Mouse (Mus musculus) midbrain, postnatal 0 days (tissue): ENCODE measurements around the gene Marf1. TPM values are rescaled to one million over a fixed set of nuclear protein-coding genes. Genes with fewer than 3 reads are reported as not detected.

Experiments used
- ATAC-seq: fragments of 200-750 bp; cut with Nextera tagmentation; 2 replicates; pipeline ENCODE4 v1.8.0; 2017; ENCODE audit warnings: moderate number of reproducible peaks, mild to moderate bottlenecking, moderate TSS enrichment, moderate library complexity; ENCODE audit not compliant: low FRiP score
- DNase-seq: peaks from one replicate; pipeline ENCODE4 v3.0.0-alpha.2; 2015; ENCODE audit warnings: low spot score
- H3K27ac ChIP-seq: fragments of 300-500 bp; sonication (generic); 2 replicates; pipeline ENCODE4 v1.5.1; 2014; ENCODE audit warnings: low read depth, mild to moderate bottlenecking, low read length, mixed read lengths
- H3K27me3 ChIP-seq: fragments of 300-500 bp; sonication (generic); 2 replicates; pipeline ENCODE4 v1.6.1; 2014; ENCODE audit warnings: low read length, control low read depth, mixed read lengths; ENCODE audit not compliant: insufficient read depth
- H3K36me3 ChIP-seq: fragments of 300-500 bp; sonication (generic); 2 replicates; pipeline ENCODE4 v1.6.1; 2014; ENCODE audit warnings: low read length, control low read depth, mixed read lengths; ENCODE audit not compliant: insufficient read depth
- H3K4me1 ChIP-seq: fragments of 300-500 bp; sonication (generic); 2 replicates; pipeline ENCODE4 v1.6.1; 2014; ENCODE audit warnings: mild to moderate bottlenecking, control low read depth, antibody characterized with exemption, low read length, mixed read lengths; ENCODE audit not compliant: insufficient read depth
- H3K4me2 ChIP-seq: fragments of 300-500 bp; sonication (generic); 2 replicates; pipeline ENCODE4 v1.6.1; 2014; ENCODE audit warnings: low read depth, mild to moderate bottlenecking, low read length, mixed read lengths; ENCODE audit not compliant: poor library complexity, severe bottlenecking
- H3K4me3 ChIP-seq: fragments of 300-500 bp; sonication (generic); 2 replicates; pipeline ENCODE4 v1.5.1; 2014; ENCODE audit warnings: low read depth, mild to moderate bottlenecking, low read length, moderate library complexity
- H3K9ac ChIP-seq: fragments of 300-500 bp; sonication (generic); replicated peaks from 2 replicates; pipeline ENCODE4 v1.6.1; 2014; ENCODE audit warnings: mild to moderate bottlenecking, low read length, moderate library complexity, mixed read lengths; ENCODE audit not compliant: poor library complexity, severe bottlenecking
- H3K9me3 ChIP-seq: fragments of 300-500 bp; sonication (generic); 2 replicates; pipeline ENCODE4 v1.6.1; 2016; ENCODE audit warnings: low read length, control low read depth
- CTCF ChIP-seq: IDR thresholded peaks from 2 replicates; pipeline ENCODE4 v1.5.1; 2016; ENCODE audit warnings: antibody characterized with exemption, mild to moderate bottlenecking
- WGBS: fragments of 180-500 bp; shearing (Covaris S2); extraction: QIAGEN DNeasy Blood & Tissue Kit; methylation state at CpG from one replicate; pipeline ENCODE4 v1.1.7; 2014; 5-methylcytosine and 5-hydroxymethylcytosine counted together
- polyA plus RNA-seq: library from polyadenylated mRNA; unstranded; fragments of >200 nt; fragmentation: Nextera tagmentation; extraction: Ambion mirVana; gene quantifications from 2 replicates; pipeline ENCODE4 v1.2.1, GENCODE M21; 2015
- total RNA-seq: library from RNA; depleted of rRNA; stranded (reverse); fragments of >200 nt; gene quantifications from 2 replicates; pipeline ENCODE4 v1.2.3, GENCODE M21; 2014

Marf1 gene
- total and polyA plus RNA-seq, 2 experiments from 2014 or later = 9.4 to 24.0 TPM

DNA sequence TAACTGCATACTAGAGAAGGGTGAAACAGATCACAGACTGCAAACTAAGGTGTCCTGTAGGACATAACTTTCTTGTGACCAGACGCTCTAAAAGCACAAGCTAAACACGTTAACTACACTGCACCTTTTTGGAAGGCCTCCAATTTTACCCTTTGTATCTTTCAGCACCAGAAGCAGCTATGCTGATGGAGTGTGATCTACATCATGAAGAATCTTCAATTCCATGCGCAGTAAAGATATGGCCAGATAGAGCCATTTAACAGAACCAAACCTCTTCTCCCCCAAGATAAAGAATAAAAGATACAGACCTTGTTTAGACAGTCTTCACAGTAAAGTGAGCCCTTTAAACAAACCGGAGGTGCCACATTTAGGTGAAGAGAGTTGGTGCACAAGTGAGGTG is 11.4 kb downstream of the Marf1 start:
- TF ChIP-seq CTCF = no peak
- Histone ChIP-seq H3K9ac (no peak overlapping the region), H3K4me1 (no peaks in the 10 kb centered on the region), H3K36me3 (peaks cover 27% of the 10 kb centered on the region), H3K4me2 (no peak overlapping the region), H3K4me3 (no peak overlapping the region), H3K9me3 (no peaks in the 10 kb centered on the region), H3K27me3 (no peaks in the 10 kb centered on the region), H3K27ac (no peak overlapping the region)
- WGBS = 93% methylated on average over 4 of the region's 4 CpGs
- DNase-seq = no peak
- ATAC-seq = no peak

DNA sequence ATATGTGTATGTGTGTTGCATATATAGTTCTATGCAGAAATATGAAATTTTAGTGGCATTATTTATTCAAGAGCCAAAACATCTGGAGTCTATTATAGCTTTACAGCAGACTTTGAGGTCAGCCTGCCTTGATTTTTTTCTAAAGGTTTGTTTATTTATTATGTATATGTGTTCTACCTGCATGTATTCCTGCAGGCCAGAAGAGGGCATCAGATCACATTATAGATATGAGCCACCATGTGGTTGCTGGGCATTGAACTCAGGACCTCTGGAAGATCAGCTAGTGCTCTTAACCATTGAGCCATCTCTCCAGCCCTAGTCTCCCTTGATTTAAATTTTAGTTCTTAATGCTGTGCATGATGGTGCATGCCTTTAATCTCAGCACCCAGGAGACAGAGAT is 15.4 kb downstream of the Marf1 start:
- Histone ChIP-seq H3K9me3 (no peaks in the 10 kb centered on the region), H3K9ac (no peak overlapping the region), H3K4me2 (no peak overlapping the region), H3K36me3 (peaks cover 47% of the 10 kb centered on the region), H3K27ac (no peak overlapping the region), H3K27me3 (no peaks in the 10 kb centered on the region), H3K4me3 (no peak overlapping the region), H3K4me1 (no peaks in the 10 kb centered on the region)
- no peak for ATAC-seq
- no peak for DNase-seq
- peak; percentile 47 for TF ChIP-seq CTCF

DNA sequence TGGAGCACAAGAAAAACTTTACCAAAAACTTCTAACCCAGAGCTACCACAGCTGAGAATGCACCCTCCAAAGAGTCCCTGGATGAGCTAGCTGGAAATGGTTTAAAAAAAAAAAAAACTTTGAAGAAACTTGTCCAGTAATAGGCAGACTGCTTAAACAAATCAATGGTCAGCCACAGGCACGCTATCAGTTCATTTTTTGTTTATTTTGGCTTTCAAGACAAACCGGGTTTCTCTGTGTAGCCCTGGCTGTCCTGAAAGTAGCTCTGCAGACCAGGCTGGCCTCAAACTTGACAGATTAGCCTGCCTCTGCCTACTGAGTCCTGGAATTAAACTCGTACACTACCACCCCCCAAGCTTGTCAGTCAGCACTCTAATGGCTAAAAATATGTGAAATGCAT is 19.9 kb downstream of the Marf1 start:
- H3K9me3 ChIP-seq = no peaks in the 10 kb centered on the region
- H3K36me3 ChIP-seq = peaks cover 60% of the 10 kb centered on the region
- no peak for TF ChIP-seq CTCF
- H3K9ac ChIP-seq = no peak overlapping the region
- DNase-seq (no peak), ATAC-seq (no peak)
- H3K27me3 ChIP-seq = no peaks in the 10 kb centered on the region
- H3K27ac ChIP-seq = no peak overlapping the region
- H3K4me1 ChIP-seq = no peaks in the 10 kb centered on the region
- 89% methylated on average over 3 of the region's 3 CpGs for WGBS
- no peak overlapping the region for H3K4me3 ChIP-seq
- no peak overlapping the region for H3K4me2 ChIP-seq

DNA sequence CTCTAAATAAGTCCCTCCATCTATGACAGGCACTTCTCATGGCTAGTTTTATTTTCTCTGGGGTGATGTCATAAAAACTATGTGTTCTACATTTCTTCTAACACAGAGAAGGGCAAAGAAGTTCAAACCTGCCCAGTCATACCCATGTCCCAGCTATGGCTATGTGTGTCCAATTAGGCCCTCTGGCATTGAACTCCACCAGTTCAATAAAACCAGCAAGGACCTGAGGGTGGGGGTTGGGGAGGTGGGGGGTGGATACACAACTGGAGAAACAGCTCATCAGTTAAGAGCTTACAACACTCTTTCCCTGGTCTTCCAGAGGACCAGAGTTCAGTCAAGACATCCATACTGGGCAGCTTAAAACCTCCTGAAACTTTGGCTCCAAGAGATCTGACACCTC is 24.0 kb downstream of the Marf1 start:
- Histone ChIP-seq H3K9ac (no peak overlapping the region), H3K27me3 (no peaks in the 10 kb centered on the region), H3K27ac (no peak overlapping the region), H3K4me1 (no peaks in the 10 kb centered on the region), H3K4me2 (no peak overlapping the region), H3K9me3 (no peaks in the 10 kb centered on the region), H3K4me3 (no peak overlapping the region), H3K36me3 (peaks cover 57% of the 10 kb centered on the region)
- ATAC-seq (no peak), DNase-seq (no peak)
- no peak for TF ChIP-seq CTCF

DNA sequence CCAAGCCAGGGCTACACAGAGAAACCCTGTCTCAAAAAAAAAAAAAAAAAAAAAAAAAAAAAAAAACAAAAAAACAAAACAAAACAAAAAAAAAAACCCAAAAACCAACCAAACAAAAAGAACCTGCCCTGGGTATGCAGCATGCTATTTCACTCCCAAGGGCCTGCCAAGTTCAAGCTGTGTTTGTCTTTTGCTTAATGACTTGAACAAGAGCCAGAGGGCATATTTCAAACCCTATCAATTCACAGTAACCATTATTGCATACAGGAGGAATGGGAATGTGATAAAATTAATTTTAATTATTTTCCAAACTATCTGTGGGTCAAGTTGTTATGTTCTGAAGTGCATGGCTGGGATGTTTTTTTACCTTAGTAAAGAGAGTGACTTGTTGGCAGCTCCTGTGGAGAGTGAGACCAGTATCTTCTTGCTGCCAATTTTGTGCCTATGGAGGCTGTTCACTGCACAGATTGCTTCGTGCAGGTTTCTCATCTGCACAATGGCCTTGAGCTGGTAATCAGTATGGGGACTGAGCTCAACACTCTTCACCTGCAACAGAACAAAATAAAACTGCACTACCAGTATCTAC is 25.1 kb downstream of the Marf1 start:
- ATAC-seq (no peak), DNase-seq (no peak)
- Histone ChIP-seq H3K4me1 (no peaks in the 10 kb centered on the region), H3K27me3 (no peaks in the 10 kb centered on the region), H3K27ac (no peak overlapping the region), H3K4me3 (no peak overlapping the region), H3K9me3 (no peaks in the 10 kb centered on the region), H3K9ac (no peak overlapping the region), H3K36me3 (peaks cover 62% of the 10 kb centered on the region), H3K4me2 (no peak overlapping the region)
- 93% methylated on average over 1 of the region's 1 CpGs for WGBS
- TF ChIP-seq CTCF = no peak

- H3K27ac ChIP-seq = no peak overlapping the region
- no peaks in the 10 kb centered on the region for H3K9me3 ChIP-seq
- TF ChIP-seq CTCF = no peak
- DNase-seq = no peak
- H3K27me3 ChIP-seq = no peaks in the 10 kb centered on the region
- peaks cover 57% of the 10 kb centered on the region for H3K36me3 ChIP-seq
- no peak overlapping the region for H3K4me3 ChIP-seq
- no peak for ATAC-seq
- WGBS = 93% methylated on average over 2 of the region's 2 CpGs
- no peak overlapping the region for H3K4me2 ChIP-seq
- H3K9ac ChIP-seq = no peak overlapping the region
- no peaks in the 10 kb centered on the region for H3K4me1 ChIP-seq
Measured at GRCm38 (mm10) chr16:14135014-14135413, 28.1 kb downstream of the Marf1 start.
